Mouse (Mus musculus): ENCODE measurements around the gene Cacna1d. TPM values are rescaled to one million over a fixed set of nuclear protein-coding genes. Genes with fewer than 3 reads are reported as not detected.
A peak's percentile ranks its signal among the peaks of the same experiment; 100 is the strongest.

Cacna1d gene
- polyA plus RNA-seq, 1 experiment from 2014 or later: 7.0 TPM

DNA sequence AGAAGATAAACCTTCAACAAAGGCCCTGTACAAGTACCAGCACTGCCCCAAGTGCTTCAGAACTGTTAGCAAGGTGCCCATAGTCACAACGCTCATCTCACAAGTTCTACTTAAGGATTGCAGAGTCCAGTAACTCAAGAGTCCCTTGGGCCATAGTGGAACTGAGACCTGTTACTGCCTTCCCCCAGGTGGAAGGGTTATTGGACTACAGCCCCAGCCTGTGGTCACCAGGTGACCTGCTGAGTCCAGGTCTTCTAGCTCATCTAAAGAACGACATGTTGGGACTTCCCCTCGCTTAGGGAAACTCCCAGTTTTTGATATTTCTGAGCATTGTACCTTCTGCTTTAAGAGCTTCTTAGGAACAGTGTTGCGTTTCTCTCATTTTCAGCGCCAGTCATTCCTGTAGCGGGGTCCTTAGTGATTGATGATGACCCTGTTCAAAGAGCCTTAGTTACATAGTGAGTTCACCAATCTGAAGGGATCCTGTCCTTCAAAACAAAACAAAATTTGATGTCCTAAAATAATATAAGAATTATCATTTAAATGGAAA, 19.0 kb upstream of the Cacna1d start:
- 93% methylated on average over 6 of the region's 6 CpGs for WGBS
- Histone ChIP-seq H3K36me3 (peaks cover 62% of the 10 kb centered on the region), H3K27me3 (no peaks in the 10 kb centered on the region), H3K27ac (no peak overlapping the region), H3K4me3 (no peak overlapping the region), H3K4me1 (replicated peaks) (no peaks in the 10 kb centered on the region), H3K9ac (no peak overlapping the region), H3K4me2 (no peak overlapping the region), H3K9me3 (no peaks in the 10 kb centered on the region)
- no peak for ATAC-seq (ENCODE audit: low FRiP score)

DNA sequence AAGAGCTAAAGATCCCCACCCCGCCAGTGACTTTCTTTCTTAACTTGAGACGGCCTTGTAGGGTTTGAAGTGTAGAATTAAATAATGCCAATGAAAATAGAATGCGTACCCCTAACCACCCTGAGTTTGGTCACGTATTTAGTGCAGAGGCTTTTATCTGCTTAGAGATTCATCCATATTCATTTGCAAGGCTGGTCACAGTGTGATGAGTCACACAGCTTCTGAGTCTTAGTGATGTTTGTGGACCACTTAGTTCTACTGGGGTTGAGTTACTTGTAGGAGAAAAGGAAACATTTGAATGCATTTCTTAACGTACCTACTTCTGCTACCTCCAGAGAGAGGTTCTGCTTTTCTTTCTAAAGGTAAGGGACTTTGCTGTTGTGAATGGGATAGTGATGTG, 13.7 kb upstream of the Cacna1d start:
- peaks cover 55% of the 10 kb centered on the region for H3K36me3 ChIP-seq

DNA sequence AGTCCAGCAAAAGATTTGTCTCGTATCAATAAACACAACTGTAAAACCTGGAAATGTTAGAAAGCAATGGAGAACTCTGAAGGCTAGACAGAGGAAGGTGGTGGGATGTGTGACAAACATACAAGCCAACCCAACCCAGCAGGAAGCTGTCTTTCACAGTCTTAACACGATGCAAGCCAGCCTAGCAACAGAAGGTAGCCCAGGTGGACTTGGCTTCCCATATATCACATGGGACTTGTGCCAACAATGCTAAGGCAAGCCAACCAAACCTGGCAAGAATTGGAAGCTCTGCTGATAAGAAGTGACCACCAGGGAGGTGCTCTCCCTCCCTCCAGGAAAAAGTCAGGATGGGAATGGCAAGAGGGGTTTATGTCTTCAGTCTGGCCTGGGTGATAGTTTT, 6.9 kb upstream of the Cacna1d start:
- H3K4me1 ChIP-seq (replicated peaks): no peaks in the 10 kb centered on the region
- no peak overlapping the region for H3K4me3 ChIP-seq
- H3K9me3 ChIP-seq: no peaks in the 10 kb centered on the region
- no peak overlapping the region for H3K4me2 ChIP-seq
- H3K27me3 ChIP-seq: no peaks in the 10 kb centered on the region
- ATAC-seq (ENCODE audit: low FRiP score): no peak
- peaks cover 43% of the 10 kb centered on the region for H3K36me3 ChIP-seq
- WGBS: 83% methylated on average over 2 of the region's 2 CpGs
- H3K27ac ChIP-seq: no peak overlapping the region
- no peak overlapping the region for H3K9ac ChIP-seq

More for the DNA sequence above, 13.7 kb upstream of the Cacna1d start:
- Histone ChIP-seq H3K4me2 (no peak overlapping the region), H3K9me3 (no peaks in the 10 kb centered on the region), H3K4me3 (no peak overlapping the region), H3K4me1 (replicated peaks) (no peaks in the 10 kb centered on the region), H3K27ac (no peak overlapping the region), H3K27me3 (no peaks in the 10 kb centered on the region), H3K9ac (no peak overlapping the region)
- ATAC-seq (ENCODE audit: low FRiP score): no peak
- 93% methylated on average over 5 of the region's 5 CpGs for WGBS

DNA sequence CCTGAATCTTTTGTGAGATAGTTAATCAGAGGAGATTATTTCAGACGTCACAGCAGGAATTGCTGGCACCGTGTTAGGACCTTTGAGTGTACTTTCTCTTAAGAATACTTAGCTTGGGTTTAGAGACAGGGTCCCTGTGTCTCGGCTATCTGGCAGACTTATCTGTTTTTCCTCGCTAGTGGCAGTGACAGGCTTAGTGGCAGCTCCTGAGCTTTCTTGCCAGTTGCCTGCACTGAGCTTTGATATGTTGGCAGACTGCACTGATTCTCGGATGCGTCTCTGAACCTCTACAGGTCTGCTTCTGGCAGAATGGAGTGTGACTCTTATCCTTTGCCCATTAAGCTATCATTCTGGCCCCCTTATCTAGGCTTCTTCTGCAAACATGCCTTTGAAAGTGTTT, 3.7 kb upstream of the Cacna1d start:
- Histone ChIP-seq H3K9me3 (no peaks in the 10 kb centered on the region), H3K4me1 (replicated peaks) (no peaks in the 10 kb centered on the region), H3K4me3 (no peak overlapping the region), H3K4me2 (no peak overlapping the region), H3K36me3 (peaks cover 49% of the 10 kb centered on the region), H3K9ac (no peak overlapping the region), H3K27ac (no peak overlapping the region), H3K27me3 (no peaks in the 10 kb centered on the region)
- 87% methylated on average over 6 of the region's 6 CpGs for WGBS
- no peak for ATAC-seq (ENCODE audit: low FRiP score)

DNA sequence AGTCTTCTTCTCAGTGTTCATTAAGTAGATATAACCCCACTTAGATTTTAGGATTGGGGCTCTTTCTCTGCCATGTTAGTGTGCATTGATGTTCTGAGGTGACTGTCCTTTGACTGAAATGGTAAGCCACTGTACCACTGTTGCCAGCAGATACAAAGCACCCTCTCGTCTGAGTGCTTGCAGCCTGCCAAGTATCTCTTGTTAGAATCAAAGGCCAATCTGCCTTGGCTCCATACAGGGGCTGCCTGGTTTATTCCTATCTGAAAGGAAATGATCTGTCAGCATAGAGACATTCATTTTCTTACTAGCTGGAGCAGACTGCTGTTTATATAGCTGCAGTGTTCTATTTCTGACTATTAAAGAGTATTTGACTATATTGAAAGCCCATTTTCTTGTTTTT, 2.0 kb upstream of the Cacna1d start:
- no peak overlapping the region for H3K9ac ChIP-seq
- no peaks in the 10 kb centered on the region for H3K4me1 ChIP-seq (replicated peaks)
- ATAC-seq (ENCODE audit: low FRiP score): no peak
- H3K4me2 ChIP-seq: no peak overlapping the region
- no peaks in the 10 kb centered on the region for H3K9me3 ChIP-seq
- no peak overlapping the region for H3K27ac ChIP-seq
- H3K4me3 ChIP-seq: no peak overlapping the region
- WGBS: 69% methylated on average over 1 of the region's 1 CpGs
- no peaks in the 10 kb centered on the region for H3K27me3 ChIP-seq
- H3K36me3 ChIP-seq: peaks cover 52% of the 10 kb centered on the region

DNA sequence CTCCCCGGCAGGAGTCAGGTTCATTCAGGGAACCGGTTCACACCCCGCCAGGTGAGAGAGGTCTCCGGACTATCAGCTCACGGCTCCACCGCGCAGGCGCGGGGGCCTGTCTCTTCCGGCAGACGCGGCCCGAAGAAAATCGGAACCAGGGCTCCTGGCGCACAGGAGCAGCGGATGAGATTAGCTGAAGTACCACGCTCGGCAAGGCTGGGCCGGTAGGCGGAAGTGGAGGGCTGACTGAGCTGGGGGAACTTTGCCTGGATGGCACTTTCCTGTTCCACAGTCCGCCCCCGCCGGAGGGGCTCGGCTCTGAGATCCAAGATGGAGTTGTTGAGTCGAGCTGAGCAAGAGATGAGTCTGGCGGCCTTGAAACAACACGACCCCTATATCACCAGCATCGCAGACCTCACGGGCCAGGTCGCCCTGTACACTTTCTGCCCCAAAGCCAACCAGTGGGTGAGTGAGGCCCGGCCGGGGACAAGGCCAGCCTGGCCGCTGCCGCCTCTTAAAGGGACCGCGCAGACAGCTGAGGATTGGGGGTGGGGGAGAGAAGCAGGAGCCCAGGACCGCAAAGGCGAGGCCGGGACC, 11.8 kb downstream of the Cacna1d start, which contains the start of gene Dcp1a:
Gene Dcp1a (plus strand): TSS at position 175 of the 588 bp plus-strand sequence.
- Histone ChIP-seq H3K9me3 (no peaks in the 10 kb centered on the region), H3K27me3 (0 out of 2 replicates have a peak, but pooled peaks cover 11% of the 10 kb centered on the region), H3K4me1 (replicated peaks) (peaks cover 20% of the 10 kb centered on the region), H3K36me3 (peaks cover 24% of the 10 kb centered on the region), H3K27ac (peak within 1 kb of the TSS; percentile 90), H3K4me3 (peak within 1 kb of the TSS; percentile 93), H3K4me2 (peak within 1 kb of the TSS; percentile 63), H3K9ac (peak within 1 kb of the TSS; percentile 96)
- peak; percentile 99 for ATAC-seq (ENCODE audit: low FRiP score)
- under 1% methylated on average over 39 of the region's 39 CpGs for WGBS

DNA sequence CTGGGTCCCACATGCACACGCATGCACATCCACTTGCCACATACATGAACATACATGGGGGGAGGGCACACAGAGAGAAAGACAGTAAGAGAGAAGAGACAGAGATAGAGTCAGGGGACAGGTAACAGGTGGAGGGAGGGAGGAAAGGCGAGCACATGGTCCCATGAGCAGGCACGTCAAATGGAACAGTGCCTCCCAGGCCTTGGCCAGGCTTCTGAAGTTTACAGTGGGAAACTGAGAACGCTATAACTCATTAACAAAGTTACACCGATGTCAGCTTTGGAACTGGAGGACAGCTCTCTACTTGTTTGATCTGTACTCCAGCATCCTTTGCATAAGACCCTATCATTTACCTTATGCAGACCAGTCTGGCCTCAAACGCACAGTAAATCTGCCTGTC, 16.8 kb downstream of the Cacna1d start:
- ATAC-seq (ENCODE audit: low FRiP score): no peak
- no peaks in the 10 kb centered on the region for H3K9me3 ChIP-seq
- no peak overlapping the region for H3K9ac ChIP-seq
- H3K4me1 ChIP-seq (replicated peaks): no peaks in the 10 kb centered on the region
- no peak overlapping the region for H3K27ac ChIP-seq
- no peak overlapping the region for H3K4me3 ChIP-seq
- no peak overlapping the region for H3K4me2 ChIP-seq
- H3K36me3 ChIP-seq: no peaks in the 10 kb centered on the region
- 88% methylated on average over 6 of the region's 6 CpGs for WGBS
- 0 out of 2 replicates have a peak, but pooled peaks cover 11% of the 10 kb centered on the region for H3K27me3 ChIP-seq

DNA sequence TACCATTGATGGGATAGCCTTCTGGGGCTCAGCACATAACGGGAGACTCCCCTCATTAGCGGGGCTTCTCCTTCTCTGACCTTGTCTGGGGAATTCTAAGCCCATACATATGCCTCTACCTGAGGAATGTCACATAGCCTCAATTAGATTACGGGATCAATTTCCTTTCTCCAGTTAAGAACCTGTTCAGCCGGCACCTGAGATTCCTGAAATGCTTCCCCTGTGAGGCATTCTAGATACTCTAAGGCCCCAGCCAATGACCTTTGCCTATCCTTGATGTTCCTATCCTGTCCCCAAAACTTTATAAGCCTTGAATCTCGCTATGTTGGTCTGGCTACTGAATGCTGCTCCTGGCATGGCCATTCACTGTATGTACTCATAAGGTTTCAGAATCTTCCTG, 17.6 kb downstream of the Cacna1d start:
- no peak for ATAC-seq (ENCODE audit: low FRiP score)
- 69% methylated on average over 5 of the region's 5 CpGs for WGBS
- no peaks in the 10 kb centered on the region for H3K36me3 ChIP-seq
- H3K27me3 ChIP-seq: 0 out of 2 replicates have a peak, but pooled peaks cover 11% of the 10 kb centered on the region
- no peaks in the 10 kb centered on the region for H3K4me1 ChIP-seq (replicated peaks)
- H3K9ac ChIP-seq: no peak overlapping the region
- no peak overlapping the region for H3K27ac ChIP-seq
- no peak overlapping the region for H3K4me3 ChIP-seq
- H3K4me2 ChIP-seq: no peak overlapping the region
- no peaks in the 10 kb centered on the region for H3K9me3 ChIP-seq

DNA sequence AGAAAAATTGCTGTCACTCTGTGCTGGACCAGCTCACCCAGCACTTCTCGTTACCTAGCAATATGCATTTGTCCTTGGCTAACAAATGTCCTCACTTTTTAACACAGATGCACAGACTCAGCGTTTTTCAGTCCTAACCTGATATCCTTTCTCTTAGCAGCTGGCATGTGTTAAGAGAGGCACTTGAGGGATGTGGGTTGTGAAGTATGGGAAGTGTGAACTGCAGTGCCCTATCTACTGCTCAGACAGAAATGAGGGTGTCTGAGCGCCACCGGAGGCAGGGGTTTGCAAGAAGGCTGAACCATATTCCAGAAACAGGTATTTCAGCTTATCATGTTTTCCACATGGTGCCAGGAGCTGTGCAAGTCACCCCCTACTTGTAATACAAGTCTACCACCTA, 27.9 kb downstream of the Cacna1d start:
- no peak overlapping the region for H3K9ac ChIP-seq
- ATAC-seq (ENCODE audit: low FRiP score): no peak
- peaks cover 5% of the 10 kb centered on the region; the same call in 1 of the 2 replicates for H3K27me3 ChIP-seq
- no peak overlapping the region for H3K4me3 ChIP-seq
- WGBS: 88% methylated on average over 4 of the region's 4 CpGs
- no peak overlapping the region for H3K27ac ChIP-seq
- no peak overlapping the region for H3K4me2 ChIP-seq
- H3K4me1 ChIP-seq (replicated peaks): no peaks in the 10 kb centered on the region
- H3K9me3 ChIP-seq: no peaks in the 10 kb centered on the region
- H3K36me3 ChIP-seq: no peaks in the 10 kb centered on the region

DNA sequence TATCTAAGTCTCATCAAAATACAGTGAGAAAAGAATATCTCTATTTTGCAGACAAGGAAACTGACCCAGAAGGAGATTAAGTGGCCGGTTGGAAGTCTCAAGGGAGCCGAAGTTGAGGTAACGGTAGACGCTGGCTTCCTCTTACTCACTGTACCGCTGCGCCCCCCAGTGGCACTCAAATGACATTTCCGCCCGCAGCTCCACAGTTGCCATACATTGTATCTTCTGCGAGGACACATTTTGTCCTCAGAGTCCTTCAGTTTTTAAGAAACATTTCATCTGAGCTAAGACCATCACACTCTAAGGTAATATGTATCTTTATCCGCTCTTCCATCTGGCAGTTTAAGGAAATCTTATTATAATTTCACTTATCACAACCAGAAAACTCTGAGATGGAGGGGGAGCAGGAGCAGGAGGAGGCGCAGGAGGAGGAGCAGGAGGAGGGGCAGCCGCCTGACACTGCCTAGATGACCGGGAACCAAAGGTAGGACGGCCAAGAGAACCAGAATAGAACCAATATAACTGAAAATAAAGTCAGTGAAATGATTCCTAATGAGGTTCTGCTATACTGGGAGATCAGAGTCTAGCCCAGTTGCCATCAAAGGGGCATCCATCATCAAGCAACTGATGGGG, 31.2 kb downstream of the Cacna1d start:
- no peak overlapping the region for H3K27ac ChIP-seq
- no peaks in the 10 kb centered on the region for H3K9me3 ChIP-seq
- H3K9ac ChIP-seq: no peak overlapping the region; the same call in 1 of the 2 replicates
- ATAC-seq (ENCODE audit: low FRiP score): no peak
- H3K36me3 ChIP-seq: no peaks in the 10 kb centered on the region
- H3K4me2 ChIP-seq: no peak overlapping the region
- no peak overlapping the region for H3K4me3 ChIP-seq
- peaks cover 5% of the 10 kb centered on the region; the same call in 1 of the 2 replicates for H3K27me3 ChIP-seq
- H3K4me1 ChIP-seq (replicated peaks): peaks cover 4% of the 10 kb centered on the region
- WGBS: 5% methylated on average over 14 of the region's 14 CpGs

DNA sequence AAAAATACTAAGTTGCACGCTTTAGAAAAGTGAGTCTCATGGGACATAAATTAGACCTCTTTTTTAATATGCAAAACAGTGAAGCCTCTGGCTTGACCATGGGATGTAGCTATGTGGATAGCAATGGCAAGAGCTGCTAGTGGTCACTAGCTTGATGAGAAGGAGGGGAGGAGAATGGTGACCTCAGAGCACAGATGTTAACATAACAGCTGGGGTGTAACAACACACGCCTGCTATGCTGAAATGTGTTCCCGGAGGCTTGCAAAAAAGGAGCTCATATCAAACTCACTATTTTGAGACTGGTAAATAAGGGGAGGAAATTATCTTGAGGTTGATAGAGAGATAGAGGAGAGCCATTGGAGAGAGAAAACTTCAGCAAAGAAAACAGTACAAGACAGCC, 32.4 kb downstream of the Cacna1d start:
- no peak overlapping the region for H3K4me2 ChIP-seq
- 80% methylated on average over 3 of the region's 3 CpGs for WGBS
- no peak for ATAC-seq (ENCODE audit: low FRiP score)
- H3K27me3 ChIP-seq: peaks cover 5% of the 10 kb centered on the region; the same call in 1 of the 2 replicates
- peaks cover 4% of the 10 kb centered on the region for H3K4me1 ChIP-seq (replicated peaks)
- H3K36me3 ChIP-seq: no peaks in the 10 kb centered on the region
- no peak overlapping the region for H3K27ac ChIP-seq
- no peak overlapping the region for H3K9ac ChIP-seq
- H3K9me3 ChIP-seq: no peaks in the 10 kb centered on the region
- no peak overlapping the region for H3K4me3 ChIP-seq

DNA sequence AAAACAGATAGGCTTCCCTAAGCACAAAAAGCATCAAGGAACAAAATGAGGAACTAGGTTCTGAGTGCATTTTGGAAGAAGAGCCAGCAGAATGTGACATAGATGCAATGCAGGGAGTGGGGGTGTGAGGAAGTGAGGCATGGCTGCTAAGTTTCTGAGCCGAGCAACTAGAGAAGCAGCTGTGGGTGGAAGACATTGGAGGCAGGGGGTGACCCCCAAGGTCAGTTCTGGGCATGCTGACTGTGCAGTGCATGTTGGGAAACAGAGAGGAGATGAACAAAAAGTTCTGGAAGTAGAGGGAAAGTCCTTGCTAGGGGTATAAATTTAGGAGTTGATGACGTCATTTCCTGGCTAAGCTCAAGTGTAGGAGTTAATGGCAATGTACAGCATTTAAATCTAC, 33.4 kb downstream of the Cacna1d start:
- Histone ChIP-seq H3K4me1 (replicated peaks) (peaks cover 4% of the 10 kb centered on the region), H3K9me3 (no peaks in the 10 kb centered on the region), H3K9ac (no peak overlapping the region), H3K36me3 (no peaks in the 10 kb centered on the region), H3K4me3 (no peak overlapping the region), H3K27ac (no peak overlapping the region), H3K4me2 (no peak overlapping the region), H3K27me3 (peaks cover 5% of the 10 kb centered on the region; the same call in 1 of the 2 replicates)
- ATAC-seq (ENCODE audit: low FRiP score): no peak
- WGBS: 52% methylated on average over 2 of the region's 2 CpGs

DNA sequence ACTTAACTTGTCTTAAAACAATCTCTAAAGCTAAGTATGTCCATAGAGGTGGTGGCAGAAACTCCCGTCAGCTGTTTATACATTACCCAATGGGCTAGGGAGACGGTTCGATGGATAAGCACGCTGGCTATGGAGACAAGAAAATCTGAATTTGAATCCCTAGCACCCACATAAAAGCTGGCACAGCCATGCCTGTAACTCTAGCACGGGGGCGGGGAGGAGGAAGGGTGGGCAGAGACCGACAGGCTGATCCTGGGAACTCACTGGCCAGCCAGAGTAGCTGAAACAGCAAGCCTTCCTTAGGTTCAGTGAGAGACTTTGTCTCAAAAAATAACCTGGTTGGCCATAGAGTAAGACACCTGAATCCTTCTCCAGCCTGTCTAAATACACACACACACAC, 33.8 kb downstream of the Cacna1d start:
- Histone ChIP-seq H3K36me3 (no peaks in the 10 kb centered on the region), H3K9me3 (no peaks in the 10 kb centered on the region), H3K4me2 (no peak overlapping the region), H3K27me3 (peaks cover 5% of the 10 kb centered on the region; the same call in 1 of the 2 replicates), H3K4me3 (no peak overlapping the region), H3K27ac (no peak overlapping the region), H3K4me1 (replicated peaks) (peaks cover 4% of the 10 kb centered on the region), H3K9ac (no peak overlapping the region)
- no peak for ATAC-seq (ENCODE audit: low FRiP score)
- 65% methylated on average over 7 of the region's 7 CpGs for WGBS
